Mouse (Mus musculus) right cerebral cortex, postnatal 14 days (tissue): ENCODE measurements around the gene Zfp385b.

ENCODE experiments used
- DNase-seq: peaks from one replicate; pipeline ENCODE4 v3.0.0; 2022

Gene Zfp385b

DNA sequence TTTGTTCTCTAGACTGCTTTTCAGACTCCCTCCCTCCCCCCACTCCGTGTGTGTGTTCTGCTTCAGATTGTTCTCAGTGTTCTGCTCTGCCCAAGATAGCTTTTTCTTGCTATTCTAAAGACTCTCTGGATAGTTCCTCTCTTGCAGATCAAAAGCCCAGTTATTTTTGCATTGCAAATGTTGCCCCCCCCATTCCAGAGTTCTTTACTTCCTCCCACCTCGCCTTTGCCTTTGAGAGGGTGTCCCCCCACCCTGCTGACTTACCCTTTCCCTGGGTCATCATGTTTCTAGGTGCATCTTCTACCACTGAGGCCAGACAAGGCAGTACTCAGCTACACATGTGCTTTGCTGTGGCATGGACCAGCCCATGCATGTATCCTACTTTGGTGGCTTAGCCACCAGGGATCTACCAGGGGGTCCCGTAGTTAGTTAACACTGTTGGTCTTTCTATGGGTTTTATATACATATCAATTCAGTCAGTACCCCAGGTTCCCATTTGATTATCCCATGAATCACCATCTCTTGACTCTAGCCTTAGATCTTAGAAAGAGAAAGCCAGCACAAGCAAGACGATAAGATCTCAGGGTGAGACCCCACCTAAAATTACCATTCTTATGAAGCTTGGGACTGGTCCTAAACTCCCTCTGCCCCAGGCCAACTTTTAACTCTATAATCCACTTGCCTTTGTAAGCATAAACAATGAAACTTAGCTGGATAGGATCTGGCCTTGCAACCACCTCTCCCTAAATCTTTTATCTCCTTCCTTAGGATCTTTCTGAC lies 232.7 kb downstream of the Zfp385b start:
- no peak for DNase-seq

GRCm38 (mm10) chr2:77583586-77583985 lies 235.9 kb downstream of the Zfp385b start:
- no peak for DNase-seq

DNA sequence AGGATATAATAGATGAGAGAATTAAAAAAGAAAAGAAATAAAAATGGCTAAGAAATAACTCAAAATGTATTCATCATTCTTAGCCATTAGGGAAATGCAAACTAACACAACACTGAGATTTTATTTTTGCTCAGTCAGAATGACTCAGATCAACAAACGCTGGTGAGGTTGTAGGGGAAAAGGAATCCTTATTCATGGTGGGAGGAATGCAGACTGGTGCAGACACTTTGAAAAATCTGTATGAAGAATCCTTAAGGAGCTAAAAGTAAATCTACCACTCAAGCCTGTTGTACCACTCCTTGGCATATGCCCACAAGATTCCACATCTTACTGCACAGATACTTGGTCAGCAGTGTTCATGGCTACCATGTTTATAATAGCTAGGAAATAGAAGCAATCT lies 242.9 kb downstream of the Zfp385b start:
- no peak for DNase-seq

GRCm38 (mm10) chr2:77567528-77568435 lies 251.7 kb downstream of the Zfp385b start:
- no peak for DNase-seq

DNA sequence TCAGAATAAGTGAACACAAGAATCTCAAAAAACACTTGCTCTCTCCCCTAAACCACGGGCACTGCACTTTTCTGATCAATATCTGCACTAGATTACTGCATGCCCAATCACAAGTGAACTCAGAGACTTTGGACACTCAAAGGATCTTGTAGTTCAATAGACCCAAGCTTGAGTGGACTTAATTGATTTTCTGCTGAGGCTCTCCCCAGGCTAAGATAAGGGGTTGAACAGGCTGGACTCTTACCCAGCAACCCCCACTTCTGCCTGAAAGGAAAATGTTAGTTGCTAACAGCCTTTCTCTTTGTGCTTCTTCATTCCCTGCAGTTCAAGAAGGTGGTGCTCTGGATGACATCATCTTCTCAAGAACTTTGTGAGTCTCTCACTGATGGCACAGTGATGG lies 255.7 kb downstream of the Zfp385b start:
- DNase-seq = no peak

- DNase-seq = no peak
These were observed 257.5 kb downstream of the Zfp385b start for GRCm38 (mm10) chr2:77561941-77562340.

- no peak for DNase-seq
These were observed 262.5 kb downstream of the Zfp385b start for GRCm38 (mm10) chr2:77556938-77557337.

GRCm38 (mm10) chr2:77555980-77556379 lies 263.5 kb downstream of the Zfp385b start:
- no peak for DNase-seq

- DNase-seq = no peak
These were observed 266.8 kb downstream of the Zfp385b start for GRCm38 (mm10) chr2:77552675-77553074.

DNA sequence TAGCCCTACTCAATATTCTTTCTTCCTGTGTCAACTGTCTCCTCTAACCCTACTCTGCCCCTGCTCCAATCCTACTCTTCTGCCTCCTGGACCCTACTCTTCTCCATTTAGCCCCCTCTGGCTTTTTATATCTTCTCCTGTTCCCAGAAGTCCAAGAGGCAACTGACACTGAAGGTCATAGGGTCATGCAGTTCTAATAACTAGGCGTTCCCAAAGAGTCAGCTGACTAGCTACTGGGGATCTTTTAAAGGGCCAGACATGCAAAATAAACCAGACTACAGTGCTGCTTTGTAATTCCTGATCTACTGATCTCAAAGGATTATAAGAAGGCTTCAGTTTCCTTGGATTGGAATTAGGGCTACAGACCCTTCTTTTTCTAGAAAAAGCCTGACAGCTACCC lies 276.1 kb downstream of the Zfp385b start:
- no peak for DNase-seq

GRCm38 (mm10) chr2:77542605-77543004 lies 276.8 kb downstream of the Zfp385b start:
- no peak for DNase-seq

GRCm38 (mm10) chr2:77541681-77542080 lies 277.8 kb downstream of the Zfp385b start:
- DNase-seq = no peak

DNA sequence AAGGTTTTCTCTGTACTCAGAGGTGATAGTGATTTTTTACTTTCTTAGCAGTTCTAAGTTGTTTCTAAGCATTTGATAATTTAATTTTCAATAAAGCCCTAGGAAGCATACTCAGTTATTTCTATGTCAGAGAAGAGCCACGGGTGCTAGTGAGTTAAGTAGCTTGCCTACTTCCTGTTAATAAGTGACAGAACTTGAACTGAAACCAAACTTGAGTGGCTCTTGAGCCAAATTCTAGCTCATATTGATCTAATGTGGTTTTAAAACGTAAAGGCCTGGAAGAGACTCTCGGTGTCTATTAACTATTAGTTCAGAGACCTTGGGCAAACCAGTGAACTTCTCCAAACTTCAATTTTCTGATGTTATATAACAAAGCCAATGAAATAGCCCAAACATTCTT lies 278.6 kb downstream of the Zfp385b start:
- DNase-seq = no peak

- no peak for DNase-seq
These were observed 282.9 kb downstream of the Zfp385b start for GRCm38 (mm10) chr2:77536556-77536955.

DNA sequence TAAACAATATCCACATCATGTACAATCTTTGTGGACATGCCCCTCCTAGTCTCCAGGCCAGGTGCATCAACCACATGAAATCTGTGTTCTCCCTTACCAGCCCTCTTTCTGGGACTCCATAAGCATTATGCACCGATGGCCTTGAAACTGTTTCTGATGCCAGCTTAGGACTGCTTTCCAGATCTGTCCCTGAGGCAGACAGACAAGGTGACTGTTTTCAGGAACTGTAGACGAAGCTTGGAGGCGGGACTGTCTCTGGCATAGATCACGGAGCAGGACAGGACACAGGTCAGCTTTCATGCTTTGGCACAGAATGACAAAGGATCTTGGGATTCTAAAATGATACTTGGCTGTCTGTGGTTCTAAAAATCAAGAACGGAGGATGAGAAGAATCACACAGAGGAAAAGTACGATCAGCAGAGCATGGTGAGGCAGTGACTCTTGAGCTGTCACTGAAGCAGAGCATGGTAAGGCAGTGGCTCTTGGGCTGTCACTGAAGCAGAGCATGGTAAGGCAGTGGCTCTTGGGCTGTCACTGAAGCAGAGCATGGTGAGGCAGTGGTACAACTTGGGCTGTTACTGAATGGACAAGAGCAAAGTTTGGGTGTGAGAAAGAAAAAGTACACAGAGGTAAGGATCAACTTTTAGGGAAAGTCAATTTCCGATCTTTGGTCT lies 291.2 kb downstream of the Zfp385b start:
- DNase-seq = no peak

DNA sequence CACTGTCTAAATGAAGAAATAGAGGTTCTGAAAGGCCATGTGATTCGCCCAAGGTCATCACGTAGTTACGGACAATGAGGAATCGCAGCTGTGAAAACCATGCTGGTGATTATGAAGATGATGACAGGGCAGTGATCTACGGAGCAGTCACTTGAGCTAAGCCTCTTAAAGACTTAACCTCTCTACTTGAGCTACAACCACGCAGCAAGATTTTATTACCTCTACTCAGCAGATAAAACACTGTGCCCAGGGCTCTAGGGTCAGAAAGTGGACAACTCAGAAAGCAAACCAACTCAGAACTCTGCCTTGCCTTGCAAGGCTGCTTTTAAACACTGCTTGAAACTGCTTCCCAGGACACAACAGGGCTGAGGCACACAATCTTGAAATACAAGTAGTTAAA lies 291.8 kb downstream of the Zfp385b start:
- no peak for DNase-seq

DNA sequence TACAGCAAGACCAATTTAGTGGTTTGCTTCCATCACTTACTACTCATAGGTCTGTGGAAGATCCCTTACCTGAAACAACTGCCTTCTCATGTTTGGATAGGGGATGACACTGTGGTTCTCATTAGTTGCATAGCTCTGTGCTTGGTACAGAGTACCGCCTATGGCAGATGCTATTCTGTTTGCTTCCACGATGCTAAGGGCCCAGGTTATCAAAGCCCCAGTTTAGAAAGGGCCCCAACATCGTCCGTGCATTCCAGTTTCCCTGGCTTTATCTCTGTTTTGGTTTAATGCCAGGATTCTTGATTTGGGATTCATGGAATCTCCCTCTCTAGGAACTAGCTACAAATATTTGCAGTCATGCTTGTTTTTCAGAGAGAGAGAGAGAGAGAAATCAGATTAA lies 292.6 kb downstream of the Zfp385b start:
- DNase-seq = no peak

DNA sequence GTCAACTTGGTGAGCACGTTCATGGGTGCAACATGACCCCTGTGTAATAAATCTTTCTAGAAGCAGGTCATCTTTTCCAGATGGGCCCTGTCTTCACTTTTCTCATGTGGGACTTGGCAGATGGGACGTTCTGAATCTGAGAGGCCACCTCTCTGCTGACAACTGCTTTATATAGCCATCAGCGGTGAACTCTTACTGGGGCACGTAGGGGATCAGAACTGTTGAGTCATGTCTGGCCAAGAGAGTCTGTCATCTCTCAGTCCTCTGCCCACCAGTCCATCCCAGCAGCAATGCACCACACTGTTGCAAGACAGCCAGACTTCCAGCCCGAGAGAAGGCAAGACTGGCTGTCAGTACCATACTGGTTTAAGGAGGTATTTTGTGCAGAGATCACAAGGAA lies 293.1 kb downstream of the Zfp385b start:
- DNase-seq = no peak

GRCm38 (mm10) chr2:77522223-77522622 lies 297.2 kb downstream of the Zfp385b start:
- no peak for DNase-seq

DNA sequence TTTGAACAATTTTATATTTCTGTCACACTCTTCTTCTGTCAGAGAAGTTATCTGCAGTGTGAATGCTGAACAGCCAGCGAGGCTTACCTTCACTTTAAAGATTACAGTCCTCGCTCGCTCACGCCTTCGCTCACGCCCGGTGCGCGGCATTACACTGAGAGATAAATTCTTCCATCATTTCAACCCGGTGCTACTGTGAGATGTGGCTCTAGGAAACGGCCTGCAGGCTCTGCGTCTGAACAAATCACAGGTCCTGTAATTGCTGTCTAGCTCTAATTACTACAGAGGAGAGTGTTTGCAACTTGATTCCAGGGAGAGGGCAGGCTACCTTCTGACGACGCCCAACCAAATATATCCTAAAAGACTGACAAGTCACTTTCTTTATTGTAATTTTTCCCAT lies 300.1 kb downstream of the Zfp385b start:
- DNase-seq = no peak

GRCm38 (mm10) chr2:77518693-77519092 lies 300.7 kb downstream of the Zfp385b start:
- no peak for DNase-seq

DNA sequence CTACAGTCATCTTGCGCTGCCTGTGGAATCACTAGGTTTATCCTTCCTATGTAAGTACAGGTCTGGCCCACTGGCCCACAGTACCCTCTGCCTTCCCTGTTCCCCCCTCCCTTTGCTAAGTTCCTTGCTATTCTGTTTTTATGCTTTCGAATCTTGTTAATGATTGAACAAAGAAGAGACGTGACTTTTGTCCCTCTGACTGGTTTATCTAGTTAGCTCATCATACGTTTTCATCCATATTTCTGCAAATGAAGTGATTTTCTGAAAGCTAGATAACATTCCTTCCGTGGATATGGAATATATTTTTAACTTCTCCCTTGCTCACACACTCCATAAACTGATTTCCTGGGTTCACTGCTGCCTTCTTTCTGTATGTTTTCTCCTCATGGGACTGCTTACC lies 302.8 kb downstream of the Zfp385b start:
- no peak for DNase-seq

GRCm38 (mm10) chr2:77515654-77516053 lies 303.8 kb downstream of the Zfp385b start:
- no peak for DNase-seq

DNA sequence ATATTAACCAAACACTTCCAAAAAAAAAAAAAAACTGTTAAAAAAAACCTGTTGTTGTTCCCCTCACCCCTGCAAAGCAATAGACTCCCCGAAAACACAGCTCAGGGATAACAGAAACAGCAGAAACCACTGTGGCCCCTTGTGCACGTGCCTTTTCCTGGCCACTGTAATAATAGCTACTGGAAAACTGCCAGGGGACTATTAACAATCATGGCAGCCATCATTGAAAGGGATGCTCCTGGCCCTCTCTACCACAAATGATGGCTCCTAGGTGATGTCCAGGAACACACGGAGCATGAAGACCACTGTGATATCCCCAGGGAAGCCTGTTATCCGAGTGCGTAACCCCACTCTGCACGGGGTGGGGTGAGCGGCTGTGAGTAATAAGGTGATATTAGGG lies 304.4 kb downstream of the Zfp385b start:
- DNase-seq = no peak
